Mouse (Mus musculus) adrenal gland, adult 10 weeks (tissue): ENCODE results near the gene Ferd3l. TPM values are rescaled to one million over a fixed set of nuclear protein-coding genes. Genes with fewer than 3 reads are reported as not detected.

Source experiments
- polyA plus RNA-seq: library from polyadenylated mRNA; stranded (reverse); fragments of 350-450 nt; fragmentation: Illumina TruSeq; extraction: RNeasy Lipid Tissue Mini Kit (QIAGEN cat#74804); gene quantifications from one replicate; pipeline ENCODE4 v1.2.3, GENCODE M21; 2014; ENCODE audit warnings: low read depth, low replicate concordance

Gene Ferd3l
- not detected for polyA plus RNA-seq

DNA sequence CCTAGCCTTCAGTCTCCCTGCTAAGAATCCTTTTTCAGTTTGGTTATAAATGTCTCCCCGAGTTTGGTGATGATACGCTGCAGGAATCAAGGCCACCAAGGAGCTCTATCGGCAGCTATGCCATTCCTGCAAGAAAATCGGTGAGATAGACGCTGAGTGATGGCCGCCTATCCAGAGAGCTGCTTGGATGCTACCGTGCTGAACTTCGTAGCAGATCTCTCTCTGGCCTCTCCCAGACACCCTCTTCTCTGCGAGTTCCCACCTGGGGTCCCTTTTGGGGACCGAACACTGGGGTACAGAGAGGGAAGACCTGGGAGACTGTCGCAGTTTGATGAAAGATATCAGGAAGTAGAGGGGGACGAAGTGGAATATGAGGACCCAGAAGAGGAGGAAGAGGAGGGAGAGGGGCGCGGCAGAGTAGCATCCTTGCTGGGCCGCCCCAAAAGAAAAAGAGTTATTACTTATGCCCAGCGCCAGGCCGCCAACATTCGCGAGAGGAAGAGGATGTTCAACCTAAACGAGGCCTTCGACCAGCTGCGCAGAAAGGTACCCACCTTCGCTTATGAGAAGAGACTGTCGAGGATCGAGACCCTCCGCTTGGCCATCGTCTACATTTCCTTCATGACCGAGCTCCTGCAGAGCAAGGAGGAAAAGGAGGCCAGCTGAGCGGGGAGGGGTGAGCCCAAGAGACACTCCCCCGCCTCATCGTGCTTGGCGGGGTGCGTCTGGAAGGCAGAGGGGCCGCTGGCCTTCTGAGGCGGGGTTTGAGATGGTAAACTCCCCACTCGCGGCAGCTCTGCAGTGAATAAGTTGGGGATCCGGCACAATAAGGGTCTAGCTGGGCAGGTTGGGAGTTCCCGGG, at the start of gene Ferd3l:
Ferd3l (plus strand) TSS at position 95 of the 862 bp plus-strand sequence.

GRCm38 (mm10) chr12:33957400-33958240, 29.4 kb downstream of the Ferd3l start, which contains the start of gene Twist1:
Gene Twist1 (plus strand): TSS chr12:33957671.

Other genes with a start within 250 kb of the Ferd3l start
- gene Twist1, start 29.2 kb downstream of the Ferd3l start, polyA plus RNA-seq, result 12.2 TPM